Mouse (Mus musculus) spleen, postnatal 36 days (tissue): ENCODE measurements around the gene Ddit4.

Source experiments
- DNase-seq, 2 experiments: peaks; one replicate each; pipeline ENCODE4 v3.0.0; 2022; ENCODE audit warnings: low spot score in 2 of 2, mixed read lengths in 1 of 2

Gene Ddit4

GRCm38 (mm10) chr10:59972534-59972933, 20.9 kb upstream of the Ddit4 start:
- no peak for DNase-seq

- no peak for DNase-seq
Measured at GRCm38 (mm10) chr10:59971813-59972212, 20.2 kb upstream of the Ddit4 start.

- DNase-seq: no peak
Measured at GRCm38 (mm10) chr10:59970450-59971062, 18.9 kb upstream of the Ddit4 start.

- peak in 1 of 2 experiments; percentile 56 for DNase-seq
Measured at GRCm38 (mm10) chr10:59969821-59970449, 18.3 kb upstream of the Ddit4 start.

GRCm38 (mm10) chr10:59967309-59967942, 15.8 kb upstream of the Ddit4 start:
- DNase-seq: no peak

GRCm38 (mm10) chr10:59966743-59967142, 15.1 kb upstream of the Ddit4 start:
- no peak for DNase-seq

- DNase-seq: no peak
Measured at GRCm38 (mm10) chr10:59965788-59966187, 14.2 kb upstream of the Ddit4 start.

GRCm38 (mm10) chr10:59965362-59965695, 13.7 kb upstream of the Ddit4 start:
- DNase-seq: no peak

- DNase-seq: no peak
Measured at GRCm38 (mm10) chr10:59964504-59965361, 13.1 kb upstream of the Ddit4 start.

- no peak for DNase-seq
Measured at GRCm38 (mm10) chr10:59963609-59964008, 12.0 kb upstream of the Ddit4 start.

GRCm38 (mm10) chr10:59959517-59959916, 7.9 kb upstream of the Ddit4 start:
- DNase-seq: no peak

- DNase-seq: no peak
Measured at GRCm38 (mm10) chr10:59958458-59958857, 6.8 kb upstream of the Ddit4 start.

- DNase-seq: no peak
Measured at GRCm38 (mm10) chr10:59957171-59958149, 5.8 kb upstream of the Ddit4 start.

- DNase-seq: no peak
Measured at GRCm38 (mm10) chr10:59956681-59957080, 5.0 kb upstream of the Ddit4 start.

- DNase-seq: no peak
Measured at GRCm38 (mm10) chr10:59953564-59954039, 2.0 kb upstream of the Ddit4 start.

- no peak for DNase-seq
Measured at GRCm38 (mm10) chr10:59952781-59953563, 1.3 kb upstream of the Ddit4 start.

- peak in 1 of 2 experiments; percentile 50 for DNase-seq
Measured at GRCm38 (mm10) chr10:59952152-59952780, 632 bp upstream of the Ddit4 start.

- peak; percentile 81 to 85 for DNase-seq
Measured at GRCm38 (mm10) chr10:59950716-59951191, 880 bp downstream of the Ddit4 start.

- DNase-seq: no peak
Measured at GRCm38 (mm10) chr10:59949783-59950605, 1.6 kb downstream of the Ddit4 start.
